Mouse (Mus musculus) lung, adult 2 months (tissue): Measurements from ENCODE around the gene Sipa1l1.

Experiments
- CTCF ChIP-seq: fragments of 200-500 bp; IDR thresholded peaks from 2 replicates; pipeline ENCODE4 v1.5.1; 2011; ENCODE audit warnings: mild to moderate bottlenecking, low read length, control low read depth; ENCODE audit not compliant: insufficient read depth
- POLR2A ChIP-seq: fragments of 200-500 bp; IDR thresholded peaks from 2 replicates; pipeline ENCODE4 v1.6.1; 2011; ENCODE audit warnings: low read depth, mild to moderate bottlenecking, control low read depth, low read length, borderline replicate concordance; ENCODE audit errors: extremely low read depth

- no peak for TF ChIP-seq CTCF
- TF ChIP-seq POLR2A, result no peak
These were observed 153.8 kb downstream of the Sipa1l1 start for GRCm38 (mm10) chr12:82322759-82323451.
